Mouse (Mus musculus) CH12.LX (cell line): ENCODE data around the gene Prn. TPM values are rescaled to one million over a fixed set of nuclear protein-coding genes. Genes with fewer than 3 reads are reported as not detected.

Source experiments
- DNase-seq: peaks from one replicate; pipeline ENCODE4 v3.0.0-alpha.2; 2013; ENCODE audit errors: extremely low read depth
- H3K27ac ChIP-seq: 2 replicates; pipeline ENCODE4 v1.5.1; 2012; ENCODE audit warnings: low read depth, mild to moderate bottlenecking, control low read depth, moderate library complexity; ENCODE audit not compliant: insufficient read depth
- H3K27me3 ChIP-seq: replicated peaks from 2 replicates; pipeline ENCODE3; 2012; ENCODE audit warnings: inconsistent platforms
- H3K36me3 ChIP-seq, 2 experiments: replicated peaks in 1 of 2; 2 replicates each; pipeline versions ENCODE3 to v1.6.1; 2012; ENCODE audit warnings: inconsistent platforms in 1 of 2, low read length in 1 of 2, mild to moderate bottlenecking in 1 of 2, mixed read lengths in 1 of 2, moderate library complexity in 1 of 2; ENCODE audit not compliant: control insufficient read depth in 1 of 2, insufficient read depth in 1 of 2
- H3K4me1 ChIP-seq, 2 experiments: 2 replicates each; pipeline ENCODE4 v1.6.1; 2012; ENCODE audit warnings: inconsistent platforms in 1 of 2, moderate library complexity in 1 of 2; ENCODE audit not compliant: insufficient read depth in 2 of 2, control insufficient read depth in 1 of 2
- H3K4me2 ChIP-seq: 2 replicates; pipeline ENCODE4 v1.6.1; 2012; ENCODE audit warnings: low read depth, mild to moderate bottlenecking, control low read depth; ENCODE audit not compliant: poor library complexity, insufficient read depth, severe bottlenecking
- H3K4me3 ChIP-seq, 3 experiments: fragments of 150-350 bp in 1 of 3; sonication (generic) in 1 of 3; replicated peaks in 1 of 3; 2 replicates each; pipeline versions ENCODE3 to v1.5.1; 2011 to 2012; ENCODE audit warnings: low read depth in 2 of 3, low read length in 2 of 3, mild to moderate bottlenecking in 2 of 3, moderate library complexity in 2 of 3, control low read depth in 1 of 3, improper control_type of control experiment in 1 of 3, inconsistent platforms in 1 of 3, mixed read lengths in 1 of 3; ENCODE audit not compliant: poor library complexity in 1 of 3
- H3K79me2 ChIP-seq: replicated peaks from 2 replicates; pipeline ENCODE4 v1.6.1; 2012; ENCODE audit warnings: mild to moderate bottlenecking, moderate library complexity; ENCODE audit not compliant: control insufficient read depth, poor library complexity, insufficient read depth, severe bottlenecking; ENCODE audit errors: extremely low read depth
- H3K9ac ChIP-seq: 2 replicates; pipeline ENCODE4 v1.6.1; 2012; ENCODE audit warnings: low read depth, mild to moderate bottlenecking, control low read depth, moderate library complexity; ENCODE audit not compliant: insufficient read depth
- H3K9me3 ChIP-seq: replicated peaks from 2 replicates; pipeline ENCODE3; 2012; ENCODE audit warnings: low read length, inconsistent platforms, mixed read lengths
- CHD1 ChIP-seq: IDR thresholded peaks from 2 replicates; pipeline ENCODE4 v1.6.1; 2012; ENCODE audit warnings: low read depth, low read length, improper control_type of control experiment, inconsistent platforms
- ELF1 ChIP-seq: IDR thresholded peaks from 2 replicates; pipeline ENCODE4 v1.6.1; 2014; ENCODE audit warnings: low read depth, mild to moderate bottlenecking, inconsistent platforms, low read length, improper control_type of control experiment
- GABPA ChIP-seq: IDR thresholded peaks from 2 replicates; pipeline ENCODE4 v1.6.1; 2012; ENCODE audit warnings: low read depth, low read length, improper control_type of control experiment, inconsistent platforms; ENCODE audit not compliant: insufficient replicate concordance
- HCFC1 ChIP-seq: IDR thresholded peaks from 2 replicates; pipeline ENCODE4 v1.6.1; 2012; ENCODE audit warnings: low read depth, mild to moderate bottlenecking, inconsistent platforms, low read length, improper control_type of control experiment
- IRF4 ChIP-seq: IDR thresholded peaks from 2 replicates; pipeline ENCODE4 v1.6.1; 2014; ENCODE audit warnings: low read depth, mild to moderate bottlenecking, inconsistent platforms, low read length, improper control_type of control experiment
- KAT2A ChIP-seq: IDR thresholded peaks from 2 replicates; pipeline ENCODE4 v1.6.1; 2012; ENCODE audit warnings: low read length, improper control_type of control experiment, inconsistent platforms; ENCODE audit not compliant: insufficient replicate concordance
- MAZ ChIP-seq: IDR thresholded peaks from 2 replicates; pipeline ENCODE4 v1.6.1; 2012; ENCODE audit warnings: low read depth, mild to moderate bottlenecking, inconsistent platforms, low read length, improper control_type of control experiment, moderate library complexity
- MEF2A ChIP-seq: IDR thresholded peaks from 2 replicates; pipeline ENCODE4 v1.6.1; 2014; ENCODE audit warnings: low read depth, mild to moderate bottlenecking, inconsistent platforms, low read length, improper control_type of control experiment, borderline replicate concordance
- MYC ChIP-seq: IDR thresholded peaks from 2 replicates; pipeline ENCODE4 v1.6.1; 2011; ENCODE audit warnings: low read depth, mild to moderate bottlenecking, improper control_type of control experiment, low read length
- NELFE ChIP-seq: IDR thresholded peaks from 2 replicates; pipeline ENCODE4 v1.6.1; 2011; ENCODE audit warnings: low read depth, low read length, improper control_type of control experiment
- NRF1 ChIP-seq: IDR thresholded peaks from 2 replicates; pipeline ENCODE4 v1.6.1; 2014; ENCODE audit warnings: low read depth, mild to moderate bottlenecking, inconsistent platforms, low read length, improper control_type of control experiment, moderate library complexity
- POLR2A ChIP-seq: IDR thresholded peaks from 2 replicates; pipeline ENCODE4 v1.6.1; 2011; ENCODE audit warnings: low read depth, mild to moderate bottlenecking, improper control_type of control experiment, low read length
- RAD21 ChIP-seq: IDR thresholded peaks from 2 replicates; pipeline ENCODE4 v1.6.1; 2011; ENCODE audit warnings: low read depth, mild to moderate bottlenecking, low read length, improper control_type of control experiment, moderate library complexity
- TBP ChIP-seq: conservative IDR thresholded peaks from 2 replicates; pipeline ENCODE4 v1.6.1; 2011; ENCODE audit warnings: low read depth, low read length, improper control_type of control experiment
- TCF12 ChIP-seq: IDR thresholded peaks from 2 replicates; pipeline ENCODE4 v1.6.1; 2014; ENCODE audit warnings: low read depth, mild to moderate bottlenecking, inconsistent platforms, low read length, improper control_type of control experiment
- USF1 ChIP-seq: IDR thresholded peaks from 2 replicates; pipeline ENCODE4 v1.6.1; 2014; ENCODE audit warnings: low read depth, mild to moderate bottlenecking, inconsistent platforms, low read length, improper control_type of control experiment
- USF2 ChIP-seq: conservative IDR thresholded peaks from 2 replicates; pipeline ENCODE4 v1.6.1; 2011; ENCODE audit warnings: low read depth, low read length, improper control_type of control experiment
- ZC3H11A ChIP-seq: IDR thresholded peaks from 2 replicates; pipeline ENCODE4 v1.6.1; 2012; ENCODE audit warnings: low read depth, mild to moderate bottlenecking, inconsistent platforms, low read length, improper control_type of control experiment
- ZNF384 ChIP-seq: IDR thresholded peaks from 2 replicates; pipeline ENCODE4 v1.6.1; 2012; ENCODE audit warnings: low read depth, low read length, improper control_type of control experiment, inconsistent platforms
- dilution Hi-C: fragments of 300-500 bp; cut with MboI; formaldehyde crosslinking; loops from 2 replicates; pipeline ENCODE4 v1.14.3; 2020; ENCODE audit warnings: low sequenced_read_pairs; ENCODE audit not compliant: extremely low pct_unique_long_range_greater_than_20kb, extremely low pct_ligation_motif_present
- in situ Hi-C: fragments of 300-500 bp; cut with MboI; formaldehyde crosslinking; loops from 3 replicates; pipeline ENCODE4 v1.14.3; 2019; ENCODE audit warnings: low sequenced_read_pairs, low pct_ligation_motif_present, low pct_unique_long_range_greater_than_20kb, mixed read lengths
- polyA plus RNA-seq: library from polyadenylated mRNA; unstranded; fragments of >175 nt; gene quantifications from 2 replicates; pipeline ENCODE4 v1.2.1, GENCODE M21; 2012; ENCODE audit warnings: low read depth; ENCODE audit not compliant: insufficient read length
- total RNA-seq, 2 experiments: library from RNA; depleted of rRNA; stranded (reverse); fragments of 300-350 nt in 1 of 2; fragments of >200 nt in 1 of 2; gene quantifications; 2 replicates each; pipeline ENCODE4 v1.2.3; 2012 to 2014

Prn gene
- total and polyA plus RNA-seq, 3 experiments, result not detected

DNA sequence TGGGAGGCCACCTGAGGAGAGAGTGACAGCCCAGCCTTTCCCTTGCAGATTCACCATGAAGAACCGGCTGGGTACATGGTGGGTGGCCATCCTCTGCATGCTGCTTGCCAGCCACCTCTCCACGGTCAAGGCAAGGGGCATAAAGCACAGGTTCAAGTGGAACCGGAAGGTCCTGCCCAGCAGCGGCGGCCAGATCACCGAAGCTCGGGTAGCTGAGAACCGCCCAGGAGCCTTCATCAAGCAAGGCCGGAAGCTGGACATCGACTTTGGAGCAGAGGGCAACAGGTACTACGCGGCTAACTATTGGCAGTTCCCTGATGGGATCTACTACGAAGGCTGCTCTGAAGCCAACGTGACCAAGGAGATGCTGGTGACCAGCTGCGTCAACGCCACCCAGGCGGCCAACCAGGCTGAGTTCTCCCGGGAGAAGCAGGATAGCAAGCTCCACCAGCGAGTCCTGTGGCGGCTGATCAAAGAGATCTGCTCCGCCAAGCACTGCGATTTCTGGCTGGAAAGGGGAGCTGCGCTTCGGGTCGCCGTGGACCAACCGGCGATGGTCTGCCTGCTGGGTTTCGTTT lies 43.3 kb downstream of the Prn start:
- Histone ChIP-seq H3K79me2 (no peaks in the 10 kb centered on the region), H3K4me2 (no peak overlapping the region), H3K27me3 (no peaks in the 10 kb centered on the region), H3K27ac (no peak overlapping the region), H3K4me1 (peaks cover 8 to 28% of the 10 kb centered on the region in 2 experiments), H3K9me3 (no peaks in the 10 kb centered on the region), H3K36me3 (peaks cover 0 to 31% of the 10 kb centered on the region in 2 experiments), H3K4me3 (no peak overlapping the region), H3K9ac (no peak overlapping the region)
- in situ Hi-C loops (loop anchor here (25.0 kb wide), 1 partner anchor 534 kb away; no protein-coding TSS in a partner anchor), dilution Hi-C loops (no loop called here)
- TF ChIP-seq RAD21 (no peak), KAT2A (no peak), USF1 (no peak)
- no peak for DNase-seq

DNA sequence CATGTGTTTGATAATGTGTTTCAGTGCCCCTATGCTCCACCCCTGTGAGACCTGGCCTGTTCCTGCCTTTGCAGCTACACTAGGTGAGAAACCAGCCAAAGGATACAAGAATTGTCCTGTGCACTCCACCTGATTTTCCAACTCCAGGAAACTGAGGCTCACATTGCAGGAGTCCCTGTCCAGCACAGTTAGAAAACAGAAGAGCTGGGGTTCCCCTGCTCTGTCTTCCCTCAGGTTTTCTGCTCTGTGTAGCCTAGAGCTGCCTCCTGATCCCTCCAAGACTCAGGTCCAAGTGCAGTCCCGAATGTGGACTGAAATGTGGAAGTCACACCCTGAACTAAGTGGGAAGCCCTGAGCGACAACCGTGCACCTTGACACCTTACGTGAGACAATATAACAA lies 44.0 kb downstream of the Prn start:
- H3K9me3 ChIP-seq, result no peaks in the 10 kb centered on the region
- no peak for DNase-seq
- no peak for TF ChIP-seq POLR2A
- TF ChIP-seq, all 38 proteins: peak for 0
- in situ Hi-C loops (loop anchor here (25.0 kb wide), 1 partner anchor 534 kb away; no protein-coding TSS in a partner anchor), dilution Hi-C loops (no loop called here)
- Histone ChIP-seq H3K4me2 (no peak overlapping the region), H3K4me3 (no peak overlapping the region), H3K27ac (no peak overlapping the region), H3K4me1 (peaks cover 8 to 28% of the 10 kb centered on the region in 2 experiments), H3K9ac (no peak overlapping the region), H3K79me2 (no peaks in the 10 kb centered on the region), H3K27me3 (no peaks in the 10 kb centered on the region), H3K36me3 (peaks cover 0 to 31% of the 10 kb centered on the region in 2 experiments)

DNA sequence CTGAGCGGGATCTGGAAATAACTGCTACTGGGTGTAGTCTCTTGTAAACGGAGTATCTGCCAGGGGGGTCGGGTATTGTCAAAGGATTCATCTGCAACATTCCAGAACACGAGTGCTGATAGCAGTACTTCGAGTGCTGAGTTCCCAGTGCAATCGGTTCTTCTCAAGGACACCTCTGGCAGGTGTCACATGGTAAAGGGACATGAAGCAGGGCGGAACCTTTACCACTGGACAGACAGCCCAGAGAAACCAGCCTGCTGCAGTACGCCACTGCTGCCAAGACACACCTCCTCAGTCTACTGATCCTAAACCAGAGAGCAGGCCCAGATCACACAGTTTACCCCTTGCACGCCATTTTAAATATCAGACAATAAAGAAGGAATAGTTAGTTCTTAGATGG lies 45.1 kb downstream of the Prn start:
- no peak for TF ChIP-seq MYC
- TF ChIP-seq ELF1, result no peak
- no peak for TF ChIP-seq MEF2A
- no peak for TF ChIP-seq HCFC1
- no peak for TF ChIP-seq NELFE
- no peak for TF ChIP-seq IRF4
- TF ChIP-seq USF2, result no peak
- no peak for TF ChIP-seq TBP
- no peak for TF ChIP-seq MAZ
- TF ChIP-seq ZNF384, result no peak
- TF ChIP-seq KAT2A, result no peak
- TF ChIP-seq CHD1, result no peak
- no peak for TF ChIP-seq NRF1
- TF ChIP-seq GABPA, result no peak
- TF ChIP-seq POLR2A, result no peak
- TF ChIP-seq USF1, result no peak
- TF ChIP-seq ZC3H11A, result no peak
- TF ChIP-seq TCF12, result no peak
- no peaks in the 10 kb centered on the region for H3K27me3 ChIP-seq
- H3K4me1 ChIP-seq, result peaks cover 8 to 19% of the 10 kb centered on the region in 2 experiments
- H3K4me3 ChIP-seq, result no peak overlapping the region
- no peaks in the 10 kb centered on the region for H3K9me3 ChIP-seq
- DNase-seq, result no peak
- no peak overlapping the region for H3K9ac ChIP-seq
- peak overlapping the region; percentile 63; the same call in 1 of the 2 replicates for H3K4me2 ChIP-seq
- peaks cover 0 to 31% of the 10 kb centered on the region in 2 experiments for H3K36me3 ChIP-seq
- dilution Hi-C loops, result no loop called here
- in situ Hi-C loops, result loop anchor here (25.0 kb wide), 1 partner anchor 532 kb away; no protein-coding TSS in a partner anchor
- H3K27ac ChIP-seq, result no peak overlapping the region
- H3K79me2 ChIP-seq, result no peaks in the 10 kb centered on the region
